Mouse (Mus musculus) C2C12 (cell line): Measurements from ENCODE around the gene Coro1b. TPM values are rescaled to one million over a fixed set of nuclear protein-coding genes. Genes with fewer than 3 reads are reported as not detected.

Experiments used
- H3K27me3 ChIP-seq: one replicate; pipeline ENCODE4 v1.6.1; 2011; ENCODE audit not compliant: control insufficient read depth, insufficient read depth, insufficient read length
- H3K36me3 ChIP-seq: one replicate; pipeline ENCODE4 v1.6.1; 2011; ENCODE audit not compliant: control insufficient read depth, insufficient read depth
- H3K4me3 ChIP-seq: one replicate; pipeline ENCODE4 v1.5.1; 2011; ENCODE audit warnings: mild to moderate bottlenecking, control low read depth; ENCODE audit not compliant: poor library complexity, insufficient read depth, severe bottlenecking
- H3K79me2 ChIP-seq: one replicate; pipeline ENCODE4 v1.6.1; 2011; ENCODE audit not compliant: control insufficient read depth, insufficient read depth
- H3K79me3 ChIP-seq: one replicate; pipeline ENCODE4 v1.6.1; 2011; ENCODE audit warnings: low read depth, control low read depth
- H3ac ChIP-seq: one replicate; pipeline ENCODE3; 2011; ENCODE audit warnings: low read depth; ENCODE audit not compliant: control insufficient read depth, insufficient read length
- CEBPB ChIP-seq: IDR thresholded peaks from one replicate; pipeline ENCODE4 v1.6.1; 2011; ENCODE audit warnings: low read depth, mild to moderate bottlenecking, control low read depth, moderate library complexity
- CTCF ChIP-seq: IDR thresholded peaks from one replicate; pipeline ENCODE4 v1.5.1; 2011; ENCODE audit not compliant: control insufficient read depth, insufficient read depth, insufficient read length
- FOSL1 ChIP-seq: IDR thresholded peaks from one replicate; pipeline ENCODE4 v1.8.0; 2011; ENCODE audit warnings: mild to moderate bottlenecking, low read length; ENCODE audit not compliant: poor library complexity, insufficient read depth, severe bottlenecking
- MAX ChIP-seq: IDR thresholded peaks from one replicate; pipeline ENCODE4 v1.6.1; 2011; ENCODE audit warnings: mild to moderate bottlenecking, control low read depth
- MYOD1 ChIP-seq: IDR thresholded peaks from one replicate; pipeline ENCODE4 v1.6.1; 2011; ENCODE audit warnings: low read depth; ENCODE audit not compliant: control insufficient read depth, insufficient read length
- MYOG ChIP-seq: IDR thresholded peaks from one replicate; pipeline ENCODE4 v1.6.1; 2011; ENCODE audit not compliant: control insufficient read depth, insufficient read length; ENCODE audit errors: extremely low read depth
- USF1 ChIP-seq: IDR thresholded peaks from one replicate; pipeline ENCODE4 v1.6.1; 2011; ENCODE audit warnings: low read depth, mild to moderate bottlenecking, control low read depth, moderate library complexity
- polyA plus RNA-seq: library from polyadenylated mRNA; unstranded; fragments of >200 nt; fragmentation: generic; extraction: Trizol; gene quantifications from one replicate; pipeline ENCODE4 v1.2.1, GENCODE M21; 2012; ENCODE audit warnings: missing spikeins

Gene Coro1b
- polyA plus RNA-seq, 1 experiment = 257 TPM

DNA sequence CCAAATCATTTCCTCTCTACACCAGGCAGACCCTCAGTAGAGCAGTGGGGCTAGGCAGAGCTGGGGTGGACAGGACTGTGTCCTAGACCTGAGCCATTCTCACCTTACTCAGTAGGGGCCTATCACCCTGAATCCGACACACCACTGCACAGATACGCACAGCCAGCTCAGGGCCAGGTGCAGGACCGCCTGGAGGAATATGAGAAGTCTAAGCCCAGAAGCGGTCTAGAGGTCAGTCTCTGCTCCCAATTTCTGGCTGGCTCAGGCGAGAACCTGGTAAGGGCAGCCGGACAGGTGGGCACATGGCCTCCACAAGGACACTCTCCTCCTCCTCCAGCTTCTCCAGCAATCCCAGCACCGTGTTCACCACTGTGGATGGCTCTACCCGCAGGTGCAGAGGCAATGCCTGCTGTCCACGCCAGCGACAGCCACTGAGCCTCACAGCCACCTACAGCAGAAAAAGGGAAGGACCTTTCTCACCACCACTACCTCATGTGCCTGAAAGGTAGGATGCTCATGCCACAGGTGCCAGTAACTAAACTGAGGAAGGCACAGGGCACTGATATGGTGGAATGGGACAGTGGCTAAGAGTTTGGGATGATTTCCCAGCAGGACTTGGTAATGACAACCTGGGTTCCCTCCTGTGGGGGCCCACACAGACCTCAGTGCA lies 22.4 kb downstream of the Coro1b start:
- Histone ChIP-seq H3K27me3 (no peaks in the 10 kb centered on the region), H3K79me2 (no peaks in the 10 kb centered on the region), H3ac (no peak overlapping the region), H3K36me3 (no peaks in the 10 kb centered on the region), H3K4me3 (no peak overlapping the region), H3K79me3 (no peaks in the 10 kb centered on the region)
- TF ChIP-seq CTCF (no peak), CEBPB (no peak), MYOG (no peak), USF1 (no peak), MYOD1 (no peak), MAX (no peak), FOSL1 (no peak)

DNA sequence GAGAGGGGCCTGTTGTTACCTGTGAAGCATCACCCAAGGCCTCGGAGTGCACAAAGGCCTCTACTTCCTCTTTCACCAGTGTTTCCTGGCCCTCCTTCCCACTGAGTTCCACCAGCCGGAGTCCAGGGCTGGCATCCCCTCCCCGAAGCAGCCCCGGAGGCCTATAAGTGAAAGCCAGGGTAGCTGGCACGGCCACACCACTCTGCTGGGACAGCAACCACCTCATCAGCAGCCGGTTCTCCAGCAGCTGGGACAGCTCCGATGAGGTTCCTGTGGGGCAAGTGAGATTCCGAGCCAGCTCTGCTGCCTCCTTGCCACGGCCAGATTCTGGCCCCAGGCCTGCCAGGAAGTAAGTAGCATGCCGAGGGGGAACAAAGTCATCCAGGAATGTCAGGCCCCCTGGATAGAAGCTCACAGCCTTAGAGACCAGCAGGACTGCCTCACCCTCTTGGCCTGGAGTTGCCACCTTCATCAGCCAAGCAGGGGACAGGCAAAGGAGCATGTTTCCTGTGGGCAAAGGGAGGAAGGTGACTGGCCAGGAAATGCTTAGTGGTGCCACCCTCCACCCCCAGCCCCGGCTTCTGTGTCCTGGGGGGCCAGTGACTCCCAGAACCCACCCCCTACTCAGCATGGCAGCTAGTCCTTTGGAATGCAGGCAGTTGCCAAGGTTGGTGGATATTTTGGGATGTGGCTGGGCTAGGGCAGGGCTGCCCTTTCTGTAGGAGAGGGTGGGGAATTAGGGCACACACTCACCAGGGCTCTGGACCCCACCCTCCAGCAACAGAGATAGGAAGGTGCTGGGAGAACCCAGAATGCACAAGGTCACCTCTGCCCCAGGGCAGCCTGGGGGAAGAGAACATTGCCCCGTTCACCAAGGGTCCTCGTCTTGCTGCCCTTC lies 23.2 kb downstream of the Coro1b start:
- no peak overlapping the region for H3K4me3 ChIP-seq
- H3ac ChIP-seq = no peak overlapping the region
- H3K27me3 ChIP-seq = no peaks in the 10 kb centered on the region
- H3K79me3 ChIP-seq = no peaks in the 10 kb centered on the region
- TF ChIP-seq FOSL1 (no peak), MYOD1 (no peak)
- no peaks in the 10 kb centered on the region for H3K36me3 ChIP-seq
- H3K79me2 ChIP-seq = no peaks in the 10 kb centered on the region

- H3K36me3 ChIP-seq = no peaks in the 10 kb centered on the region
- H3K4me3 ChIP-seq = no peak overlapping the region
- no peaks in the 10 kb centered on the region for H3K27me3 ChIP-seq
- TF ChIP-seq MYOG = no peak
- TF ChIP-seq CTCF = no peak
- no peak for TF ChIP-seq USF1
- TF ChIP-seq CEBPB = no peak
- no peak for TF ChIP-seq MAX
- no peak for TF ChIP-seq FOSL1
- no peak for TF ChIP-seq MYOD1
- no peaks in the 10 kb centered on the region for H3K79me3 ChIP-seq
- H3K79me2 ChIP-seq = no peaks in the 10 kb centered on the region
- no peak overlapping the region for H3ac ChIP-seq
Observed at GRCm38 (mm10) chr19:4172925-4173324, 24.5 kb downstream of the Coro1b start.

GRCm38 (mm10) chr19:4175368-4175947 lies 27.0 kb downstream of the Coro1b start, which contains the start of gene Carns1:
TSS of gene Carns1 (minus strand) at chr19:4175479.
- H3K36me3 ChIP-seq = no peaks in the 10 kb centered on the region
- peak within 1 kb of the TSS; percentile 53 for H3ac ChIP-seq
- H3K27me3 ChIP-seq = no peaks in the 10 kb centered on the region
- TF ChIP-seq USF1 (no peak), CTCF (no peak), FOSL1 (no peak), MYOD1 (no peak), CEBPB (no peak), MYOG (no peak), MAX (no peak)
- no peaks in the 10 kb centered on the region for H3K79me3 ChIP-seq
- no peaks in the 10 kb centered on the region for H3K79me2 ChIP-seq
- no peak within 1 kb of the TSS for H3K4me3 ChIP-seq

- H3K4me3 ChIP-seq = no peak overlapping the region
- no peaks in the 10 kb centered on the region for H3K79me2 ChIP-seq
- no peaks in the 10 kb centered on the region for H3K27me3 ChIP-seq
- H3ac ChIP-seq = no peak overlapping the region
- no peaks in the 10 kb centered on the region for H3K36me3 ChIP-seq
- no peaks in the 10 kb centered on the region for H3K79me3 ChIP-seq
- no peak for TF ChIP-seq FOSL1
- no peak for TF ChIP-seq MAX
- no peak for TF ChIP-seq MYOD1
- TF ChIP-seq CEBPB = no peak
- TF ChIP-seq MYOG = no peak
- TF ChIP-seq USF1 = no peak
- no peak for TF ChIP-seq CTCF
Observed at GRCm38 (mm10) chr19:4180411-4180810, 32.0 kb downstream of the Coro1b start.
